Mouse (Mus musculus) layer of hippocampus, adult 2 months (tissue): ENCODE results near the gene Sfpq. TPM values are rescaled to one million over a fixed set of nuclear protein-coding genes. Genes with fewer than 3 reads are reported as not detected.
"Not testable (repeated sequence)": the region's sequence is repeated elsewhere in the genome, so short reads cannot be mapped to it uniquely, and the experiment has no call there.

Experiments used
- DNase-seq, 2 experiments: peaks; one replicate each; pipeline ENCODE4 v3.0.0; 2022; ENCODE audit warnings: low spot score in 2 of 2
- H3K27ac ChIP-seq: fragments of 200-600 bp; 2 replicates; pipeline ENCODE4 v1.8.1; 2022
- H3K4me3 ChIP-seq: fragments of 200-600 bp; 2 replicates; pipeline ENCODE4 v1.8.1; 2022; ENCODE audit warnings: mild to moderate bottlenecking
- CTCF ChIP-seq: fragments of 200-600 bp; conservative IDR thresholded peaks from 2 replicates; pipeline ENCODE4 v1.8.1; 2022; ENCODE audit warnings: antibody characterized with exemption, mild to moderate bottlenecking, moderate library complexity
- long read RNA-seq, 2 experiments: library from polyadenylated mRNA; stranded (forward); transcript quantifications; one replicate each; pipeline ENCODE4 v2.0.0; 2021; ENCODE audit warnings: borderline mapping rate in 2 of 2
- total RNA-seq, 2 experiments: library from RNA; stranded (reverse); gene quantifications; 2 replicates each; pipeline ENCODE4 v1.2.3; 2021

Sfpq gene
- 100 to 1,000 TPM; 279 to 306 TPM for total RNA-seq
- long read RNA-seq, experiment 1, transcript Sfpq-201 (10 exons, 3,465 nt): major isoform, 29 of 53 reads
- long read RNA-seq, experiment 1, partial matches to known transcripts: 17 of 53 reads
- long read RNA-seq, experiment 1, other reads (novel, unspliced or antisense): 7 of 53 reads
- long read RNA-seq, experiment 2, transcript Sfpq-201 (10 exons, 3,465 nt): major isoform, 41 of 73 reads
- long read RNA-seq, experiment 2, partial matches to known transcripts: 23 of 73 reads
- long read RNA-seq, experiment 2, other reads (novel, unspliced or antisense): 9 of 73 reads

DNA sequence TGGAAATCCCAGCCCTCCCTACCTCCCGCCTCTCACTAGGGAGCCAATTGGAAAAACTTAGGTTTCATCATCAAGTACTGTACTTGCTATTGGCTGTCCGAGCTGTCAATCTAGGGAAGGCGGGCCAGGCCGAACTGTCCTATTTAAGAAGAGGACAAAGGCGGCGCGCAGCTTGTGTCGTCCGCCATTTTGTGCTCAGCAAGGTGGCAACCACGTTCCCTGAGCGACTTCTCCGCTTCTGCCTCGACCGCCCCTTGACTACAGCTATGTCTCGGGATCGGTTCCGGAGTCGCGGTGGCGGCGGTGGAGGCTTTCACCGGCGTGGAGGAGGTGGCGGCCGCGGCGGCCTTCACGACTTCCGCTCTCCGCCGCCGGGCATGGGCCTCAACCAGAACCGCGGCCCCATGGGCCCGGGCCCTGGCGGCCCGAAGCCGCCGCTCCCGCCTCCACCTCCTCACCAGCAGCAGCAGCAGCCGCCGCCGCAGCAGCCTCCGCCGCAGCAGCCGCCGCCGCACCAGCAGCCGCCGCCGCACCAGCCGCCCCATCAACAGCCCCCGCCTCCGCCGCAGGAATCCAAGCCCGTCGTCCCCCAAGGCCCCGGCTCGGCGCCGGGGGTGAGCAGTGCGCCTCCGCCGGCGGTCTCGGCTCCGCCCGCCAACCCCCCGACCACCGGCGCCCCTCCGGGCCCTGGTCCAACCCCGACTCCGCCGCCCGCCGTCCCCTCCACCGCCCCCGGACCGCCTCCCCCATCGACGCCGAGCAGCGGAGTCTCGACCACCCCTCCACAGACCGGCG is at the start of gene Sfpq:
TSS of gene Sfpq (plus strand) at position 174 of the 795 bp plus-strand sequence.
- H3K27ac ChIP-seq: peak within 1 kb of the TSS; percentile 100
- H3K4me3 ChIP-seq: peak within 1 kb of the TSS; percentile 87
- TF ChIP-seq CTCF: no peak
- peak; percentile 98 to 100 for DNase-seq

DNA sequence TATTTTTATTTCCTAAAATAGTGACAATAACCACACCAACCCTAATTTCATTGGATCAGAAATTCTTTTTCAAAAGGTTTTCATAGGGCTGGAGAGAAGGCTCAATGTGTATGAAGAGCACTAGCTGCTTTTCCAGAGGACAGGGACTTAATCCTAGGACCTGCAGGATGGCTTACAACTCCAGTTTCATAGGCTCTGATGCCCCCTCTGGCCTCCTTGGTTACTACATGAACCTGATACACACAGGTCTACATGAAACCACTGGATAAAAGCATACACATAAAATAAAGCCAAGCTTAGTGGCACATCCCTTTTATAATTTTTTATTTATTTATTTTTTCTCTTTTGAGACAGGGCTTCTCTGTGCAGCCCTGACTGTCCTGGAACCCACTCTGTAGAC is 43.7 kb upstream of the Sfpq start:
- TF ChIP-seq CTCF: peak; percentile 69
- Histone ChIP-seq H3K27ac (no peak overlapping the region), H3K4me3 (no peak overlapping the region)
- DNase-seq: no peak

DNA sequence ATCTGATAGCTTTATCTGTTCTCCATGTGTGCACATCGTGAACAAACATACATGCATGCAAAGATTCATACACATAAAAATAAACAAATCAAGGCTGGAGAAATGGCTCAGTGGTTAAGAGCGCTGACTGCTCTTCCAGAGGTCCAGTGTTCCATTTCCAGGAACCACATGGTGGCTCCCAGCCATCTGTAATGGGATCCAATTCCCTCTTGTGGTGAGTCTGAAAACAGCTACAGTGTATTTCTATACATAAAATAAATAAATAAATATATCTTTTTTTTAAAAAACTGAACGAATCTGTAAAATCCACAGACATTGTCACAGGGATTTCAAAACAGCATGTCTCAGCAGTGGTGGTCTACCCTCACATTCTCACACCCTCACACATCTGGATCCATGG is 42.4 kb upstream of the Sfpq start:
- Histone ChIP-seq H3K4me3 (no peak overlapping the region), H3K27ac (no peak overlapping the region)
- TF ChIP-seq CTCF: peak; percentile 34
- no peak for DNase-seq

DNA sequence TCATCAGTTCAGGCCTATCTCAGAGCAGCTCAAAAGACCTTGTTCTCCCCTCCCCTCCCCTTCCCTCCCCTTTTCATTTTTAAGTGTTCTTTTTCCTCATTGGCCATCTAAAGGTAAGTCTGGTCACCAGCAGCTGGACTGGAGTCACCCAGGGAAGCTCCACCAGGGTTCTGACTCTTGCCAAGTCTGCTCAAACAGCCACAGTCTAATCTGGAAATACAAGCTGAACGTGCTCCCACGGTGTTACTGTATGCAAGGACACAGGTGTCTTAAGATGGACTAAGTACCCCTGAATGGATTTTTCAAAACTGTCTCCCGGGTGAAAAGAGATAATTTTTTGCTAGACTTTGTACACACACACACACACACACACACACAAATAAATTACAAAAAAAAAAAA is 37.8 kb upstream of the Sfpq start:
- no peak for TF ChIP-seq CTCF
- no peak for DNase-seq
- Histone ChIP-seq H3K4me3 (no peak overlapping the region), H3K27ac (no peak overlapping the region)

DNA sequence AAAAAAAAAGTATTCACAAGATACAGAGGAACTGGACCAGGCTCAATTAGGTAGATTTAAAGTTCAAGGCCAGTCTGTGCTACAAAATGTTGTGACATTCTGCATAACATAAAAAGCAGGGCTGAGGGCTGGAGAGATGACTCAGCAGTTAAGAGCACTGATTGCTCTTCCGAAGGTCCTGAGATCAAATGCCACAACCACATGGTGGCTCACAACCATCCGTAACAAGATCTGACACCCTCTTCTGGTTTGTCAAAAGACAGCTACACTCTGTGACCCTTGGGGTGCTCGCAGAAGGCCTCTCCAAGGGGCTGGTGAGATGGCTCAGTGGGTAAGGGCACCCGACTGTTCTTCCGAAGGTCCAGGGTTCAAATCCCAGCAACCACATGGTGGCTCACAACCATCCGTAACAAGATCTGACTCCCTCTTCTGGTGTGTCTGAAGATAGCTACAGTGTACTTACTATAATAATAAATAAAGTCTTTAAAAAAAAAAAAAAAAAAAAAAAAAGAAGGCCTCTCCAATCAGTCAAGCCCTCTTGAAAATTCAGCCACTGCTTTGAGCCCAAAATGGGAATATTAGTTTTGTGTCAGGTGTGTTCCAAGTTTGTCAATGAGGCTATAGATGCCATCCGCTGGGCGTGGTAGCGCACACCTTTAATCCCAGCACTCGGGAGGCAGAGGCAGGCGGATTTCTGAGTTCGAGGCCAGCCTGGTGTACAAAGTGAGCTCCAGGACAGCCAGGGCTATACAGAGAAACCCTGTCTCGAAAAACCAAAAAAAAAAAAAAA is 37.2 kb upstream of the Sfpq start:
- not testable (repeated sequence) for H3K4me3 ChIP-seq, DNase-seq, H3K27ac ChIP-seq

DNA sequence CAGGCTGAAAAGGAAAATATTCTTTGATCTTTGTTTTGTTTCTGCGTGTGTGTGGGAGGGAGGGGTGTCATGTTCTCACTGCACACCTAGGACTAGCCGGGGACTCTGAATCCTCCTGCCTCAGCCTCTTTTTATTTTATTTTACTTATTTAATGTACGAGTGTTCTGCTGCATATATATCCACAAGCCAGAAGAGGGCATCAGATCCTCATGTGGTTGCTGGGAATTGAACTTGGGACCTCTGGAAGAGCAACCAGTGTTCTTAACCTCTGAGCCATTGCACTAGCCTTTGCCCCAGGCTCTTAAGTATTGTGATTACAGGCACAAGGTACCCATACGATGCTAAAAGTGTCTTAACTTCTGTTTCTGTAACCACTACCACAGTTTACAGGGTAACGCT is 34.4 kb upstream of the Sfpq start:
- Histone ChIP-seq H3K4me3 (no peak overlapping the region), H3K27ac (no peak overlapping the region)
- DNase-seq: no peak
- TF ChIP-seq CTCF: peak; percentile 58

DNA sequence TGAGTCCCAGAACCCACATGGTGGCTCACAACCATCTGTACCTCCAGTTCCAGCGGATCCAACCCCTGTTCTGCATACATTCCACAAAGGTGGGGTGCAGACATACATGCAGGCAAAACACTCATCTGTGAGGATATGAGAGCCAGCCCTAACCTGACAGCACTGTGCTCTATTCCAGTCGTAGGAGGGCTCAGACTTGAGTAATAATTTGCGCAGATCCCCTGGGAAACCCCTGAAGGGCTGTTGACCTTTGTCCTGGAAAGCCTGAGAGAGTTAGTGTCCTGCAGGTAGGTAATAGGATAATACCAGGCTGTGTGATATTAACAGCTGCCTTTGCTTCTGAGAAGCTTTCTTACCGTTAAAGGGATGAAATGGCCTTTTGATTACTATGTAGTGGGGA is 32.6 kb upstream of the Sfpq start:
- Histone ChIP-seq H3K27ac (no peak overlapping the region), H3K4me3 (no peak overlapping the region)
- no peak for DNase-seq
- TF ChIP-seq CTCF: no peak

DNA sequence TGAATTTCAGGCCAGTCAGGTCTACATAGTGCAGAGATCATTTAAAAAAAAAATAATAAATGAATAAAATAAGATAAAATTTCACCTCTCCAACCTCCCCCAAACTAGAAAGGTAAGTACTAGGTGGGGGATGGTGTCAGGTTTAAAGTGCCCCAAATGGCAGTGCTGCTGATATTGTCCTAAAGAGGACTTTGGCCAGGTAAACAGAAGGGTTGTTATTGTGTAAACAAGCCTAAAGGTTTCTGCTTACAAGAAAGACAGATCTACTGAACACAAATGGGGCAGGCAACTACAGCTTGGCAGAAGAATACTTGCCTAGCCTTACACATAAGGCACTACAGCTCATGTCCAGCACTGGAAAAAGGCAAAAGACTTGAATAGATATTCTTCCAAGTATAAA is 30.6 kb upstream of the Sfpq start:
- no peak for DNase-seq
- Histone ChIP-seq H3K4me3 (no peak overlapping the region), H3K27ac (no peak overlapping the region)
- TF ChIP-seq CTCF: no peak

DNA sequence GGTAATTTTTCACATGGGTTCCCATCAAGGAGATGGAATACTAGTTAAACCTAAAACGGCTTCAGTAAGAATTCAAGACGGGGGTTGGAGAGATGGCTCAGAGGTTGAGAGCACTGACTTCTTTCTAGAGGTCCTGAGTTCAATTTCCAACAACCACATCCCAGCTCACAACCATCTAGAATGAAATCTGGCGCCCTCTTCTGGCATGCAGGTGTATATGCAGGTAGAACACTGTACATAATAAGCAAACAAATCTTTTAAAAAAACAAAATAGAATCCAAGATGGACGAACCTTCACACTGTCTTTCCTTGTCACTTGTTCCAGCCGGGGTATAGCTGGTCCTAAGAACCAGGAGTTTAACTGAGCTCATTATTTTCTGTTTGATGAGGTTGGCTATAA is 28.8 kb upstream of the Sfpq start:
- DNase-seq: no peak
- Histone ChIP-seq H3K4me3 (no peak overlapping the region), H3K27ac (no peak overlapping the region)
- peak; percentile 65 for TF ChIP-seq CTCF

DNA sequence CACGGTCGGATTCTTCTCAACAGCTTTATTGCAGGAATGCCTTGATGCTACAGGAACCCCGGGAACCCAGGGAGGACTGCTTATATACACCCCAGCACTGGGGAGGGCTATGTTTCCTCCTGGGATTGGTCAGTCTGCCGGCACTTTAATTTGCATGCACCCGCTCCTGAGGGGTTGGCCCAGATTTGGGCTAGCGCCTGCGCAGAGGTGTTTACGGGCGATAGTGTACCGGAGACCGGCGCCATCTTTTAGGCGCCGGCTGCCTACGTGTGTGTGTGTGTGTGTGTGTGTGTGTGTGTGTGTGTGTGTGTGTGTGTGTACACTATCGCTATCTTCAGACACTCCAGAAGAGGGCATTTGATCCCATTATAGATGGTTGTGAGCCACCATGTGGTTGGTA is 21.8 kb upstream of the Sfpq start:
- H3K4me3 ChIP-seq, H3K27ac ChIP-seq, DNase-seq: not testable (repeated sequence)

DNA sequence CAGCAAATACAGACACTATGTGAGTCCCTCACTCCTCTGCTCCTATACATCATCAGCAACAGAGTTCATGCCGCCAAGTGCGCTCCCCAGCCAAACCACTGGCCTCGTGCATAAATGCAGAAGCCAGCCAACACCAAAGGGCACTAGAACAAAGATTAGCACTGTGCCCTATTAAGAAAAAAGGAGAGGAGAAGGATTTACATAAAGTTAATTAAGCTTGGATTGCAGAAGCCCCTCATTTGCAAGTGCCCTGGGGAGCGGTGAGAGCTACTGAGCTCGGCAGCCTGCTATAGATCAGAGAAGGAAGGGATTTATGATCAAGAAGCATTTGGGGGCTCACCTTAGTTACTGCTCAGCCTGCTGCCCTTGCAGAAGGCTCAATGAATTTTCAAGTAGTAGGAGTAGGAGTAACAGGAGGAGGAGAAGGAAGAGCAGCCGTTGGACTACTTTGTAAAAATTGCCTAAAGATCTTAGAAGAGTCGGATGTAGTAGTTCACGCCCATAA is 20.5 kb upstream of the Sfpq start:
- Histone ChIP-seq H3K4me3 (no peak overlapping the region), H3K27ac (no peak overlapping the region)
- no peak for DNase-seq
- no peak for TF ChIP-seq CTCF

DNA sequence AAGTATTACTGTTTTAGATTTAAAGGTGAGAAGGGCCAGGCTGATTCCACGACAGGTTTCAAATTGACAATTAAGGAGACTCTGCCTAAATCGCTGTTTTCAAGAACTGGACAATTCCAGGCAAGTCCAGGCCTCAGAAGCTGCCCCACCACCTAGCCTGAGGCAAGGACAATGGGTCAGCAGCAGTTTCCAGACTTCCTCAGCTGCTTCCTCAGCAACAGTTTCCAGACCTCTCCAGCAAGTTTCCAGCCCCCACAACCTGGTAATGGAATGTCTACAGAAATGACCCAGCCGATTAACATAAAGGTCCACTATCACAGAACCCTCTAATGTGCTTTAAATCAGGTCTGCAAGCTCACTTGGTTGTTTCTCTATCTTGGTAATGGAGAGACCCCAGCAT is 16.7 kb upstream of the Sfpq start:
- Histone ChIP-seq H3K27ac (no peak overlapping the region), H3K4me3 (no peak overlapping the region)
- no peak for DNase-seq
- TF ChIP-seq CTCF: no peak
